Comparison of ENCODE assay signal across 24 mouse cellular contexts in genomic region chr6:93787042-93787441, GRCm38 (mm10).
"Had no signal": no experiment of that assay in that cellular context is flagged by ENCODE, and none has a peak within 500 bp of the region (broad histone marks: within the 10 kb centered on the region; RNA-seq: fewer than 3 reads in every experiment).

No protein-coding gene starts in this region.

- H3K4me3 ChIP-seq: heart, adult 2 months; heart, embryonic 13.5 days; heart, embryonic 15.5 days; hindbrain, embryonic 10.5 days; hindbrain, embryonic 12.5 days; intestine, embryonic 15.5 days; layer of hippocampus, adult 2 months; limb, embryonic 13.5 days; limb, embryonic 15.5 days; liver, embryonic 12.5 days had no signal

- H3K27me3 ChIP-seq: heart, embryonic 13.5 days; heart, embryonic 15.5 days; hindbrain, embryonic 12.5 days; intestine, embryonic 15.5 days; limb, embryonic 13.5 days; limb, embryonic 15.5 days; liver, embryonic 12.5 days had no signal

- ATAC-seq: hindbrain, embryonic 16.5 days; inflammation-experienced regulatory T-cells, adult 6 months; intestine, embryonic 15.5 days; intestine, postnatal 0 days; liver, embryonic 12.5 days had no signal

- H3K4me1 ChIP-seq: heart, embryonic 15.5 days; hindbrain, embryonic 12.5 days; intestine, embryonic 15.5 days; limb, embryonic 13.5 days; limb, embryonic 15.5 days; liver, embryonic 12.5 days had no signal

- H3K36me3 ChIP-seq: heart, embryonic 13.5 days; heart, embryonic 15.5 days; hindbrain, embryonic 12.5 days; intestine, embryonic 15.5 days; limb, embryonic 13.5 days; limb, embryonic 15.5 days; liver, embryonic 12.5 days had no signal

- H3K27ac ChIP-seq: heart, adult 2 months; heart, embryonic 13.5 days; heart, embryonic 15.5 days; hindbrain, embryonic 10.5 days; hindbrain, embryonic 12.5 days; hindbrain, embryonic 14.5 days; intestine, embryonic 15.5 days; layer of hippocampus, adult 2 months; limb, embryonic 13.5 days; limb, embryonic 15.5 days; liver, embryonic 12.5 days; liver, embryonic 14.5 days had no signal

- DNase-seq: gastrocnemius, postnatal 14 days; gastrocnemius, postnatal 36 days; heart, adult 11 months; heart, adult 2 months; heart, postnatal 4 days; kidney, adult 18-20 months; kidney, adult 8-10 months; kidney, postnatal 10 days; kidney, postnatal 25 days; kidney, postnatal 4 days had no signal
